Mouse (Mus musculus) mouse embryonic stem cell (cell line): ENCODE data around the gene Gm15097.
"Not testable (repeated sequence)": the region's sequence is repeated elsewhere in the genome, so short reads cannot be mapped to it uniquely, and the experiment has no call there.

ENCODE experiments used
- in situ Hi-C, 2 experiments: fragments of 300-500 bp; cut with MboI; formaldehyde crosslinking; loops; 1 replicate in 1 of 2; 3 replicates in 1 of 2; pipeline ENCODE4 v1.14.3; 2019 to 2020; ENCODE audit warnings: low sequenced_read_pairs in 2 of 2, low pct_unique_long_range_greater_than_20kb in 1 of 2, mixed read lengths in 1 of 2; ENCODE audit not compliant: unreplicated experiment in 1 of 2

The Gm15097 gene

DNA sequence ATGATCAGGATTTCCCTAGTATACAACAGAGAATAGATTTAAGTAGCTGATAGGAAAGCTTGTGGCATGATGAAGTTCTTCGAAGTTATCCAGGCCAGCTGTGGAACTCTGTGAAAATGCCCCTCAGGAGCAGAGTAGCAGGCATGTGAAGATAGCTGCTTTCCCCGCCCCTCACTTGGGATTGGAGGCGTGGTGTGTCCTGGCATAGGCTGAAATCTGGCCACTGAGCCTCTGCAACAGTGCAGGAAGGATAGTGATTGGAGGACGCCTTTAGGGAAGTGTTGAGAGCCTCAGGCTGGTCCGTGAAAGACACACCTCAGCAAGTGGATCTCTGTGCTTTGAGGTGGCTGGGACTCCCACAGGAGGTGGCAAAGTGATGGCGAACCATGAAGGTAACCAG lies at the start of gene Gm15097:
Gene Gm15097 (plus strand): TSS at position 301 of the 400 bp plus-strand sequence.
- in situ Hi-C loops: not testable (repeated sequence)

GRCm38 (mm10) chrX:149762853-149763252 lies 21.4 kb upstream of the Gm15097 start:
- in situ Hi-C loops: not testable (repeated sequence)

- in situ Hi-C loops: not testable (repeated sequence)
These were observed 26.9 kb downstream of the Gm15097 start for GRCm38 (mm10) chrX:149811178-149811577.
